Mouse (Mus musculus): Measurements from ENCODE around the gene Gabbr2. TPM values are rescaled to one million over a fixed set of nuclear protein-coding genes. Genes with fewer than 3 reads are reported as not detected.

Gene Gabbr2
- polyA plus RNA-seq, 1 experiment from 2014 or later = 13.9 TPM

DNA sequence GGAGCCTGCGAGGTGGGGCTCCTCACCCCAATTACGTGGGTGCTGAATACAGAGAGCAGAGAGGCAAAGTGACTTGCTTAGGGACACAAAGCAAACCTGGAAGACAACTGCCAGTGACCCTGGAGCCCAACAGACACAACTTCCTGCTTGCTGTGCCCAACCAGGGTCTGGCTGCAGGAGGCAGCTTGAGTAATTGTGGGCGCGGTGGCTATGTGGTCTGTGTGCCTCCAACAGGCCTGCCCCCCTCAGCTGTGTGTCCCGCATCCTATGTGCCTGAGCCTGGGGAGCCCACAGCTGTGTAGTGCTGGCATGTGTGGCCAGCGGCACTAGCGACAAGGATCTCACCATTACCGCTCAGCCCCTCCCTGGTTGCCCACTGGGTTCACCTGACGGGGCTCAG, 377.0 kb downstream of the Gabbr2 start:
- WGBS = 75% methylated on average over 9 of the region's 9 CpGs
- Histone ChIP-seq H3K9me3 (replicated peaks; ENCODE audit: control insufficient read depth, low read length, poor library complexity, severe bottlenecking) (no peaks in the 10 kb centered on the region), H3K4me2 (ENCODE audit: low read length) (no peak overlapping the region), H3K4me1 (ENCODE audit: control insufficient read depth, insufficient read depth, low read length) (no peaks in the 10 kb centered on the region), H3K4me3 (ENCODE audit: low read depth, low read length) (no peak overlapping the region), H3K36me3 (ENCODE audit: control insufficient read depth, insufficient read depth, low read length) (no peaks in the 10 kb centered on the region), H3K27ac (ENCODE audit: low read length) (no peak overlapping the region), H3K27me3 (ENCODE audit: control insufficient read depth, insufficient read depth, low read depth, low read length) (peaks cover 3% of the 10 kb centered on the region; the same call in 1 of the 2 replicates), H3K9ac (ENCODE audit: low read depth, low read length) (no peak overlapping the region)
- no peak for ATAC-seq

DNA sequence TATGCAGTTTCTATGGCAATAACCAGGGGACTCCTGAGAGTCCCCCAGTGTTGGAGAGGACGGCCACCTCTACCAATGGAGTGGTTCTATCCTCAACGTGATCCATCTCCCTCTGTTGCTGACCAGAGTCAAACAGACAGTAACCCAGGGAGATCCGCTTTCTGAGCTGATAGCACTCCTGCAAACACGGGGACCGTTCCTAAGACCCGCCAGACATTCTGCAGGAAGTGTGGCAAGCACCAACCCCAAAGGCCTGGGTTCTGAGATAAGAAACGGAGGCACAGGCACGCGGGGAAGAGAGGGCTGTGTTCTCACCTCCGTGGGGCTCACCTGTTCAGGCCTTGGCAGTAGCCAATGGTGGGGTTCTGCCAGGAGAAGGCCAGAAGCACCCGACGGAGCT, 378.1 kb downstream of the Gabbr2 start:
- 77% methylated on average over 12 of the region's 12 CpGs for WGBS
- H3K27me3 ChIP-seq (ENCODE audit: control insufficient read depth, insufficient read depth, low read depth, low read length) = peaks cover 3% of the 10 kb centered on the region; the same call in 1 of the 2 replicates

More for the DNA sequence above, 378.1 kb downstream of the Gabbr2 start:
- Histone ChIP-seq H3K4me3 (ENCODE audit: low read depth, low read length) (no peak overlapping the region), H3K27ac (ENCODE audit: low read length) (no peak overlapping the region), H3K9ac (ENCODE audit: low read depth, low read length) (no peak overlapping the region), H3K9me3 (replicated peaks; ENCODE audit: control insufficient read depth, low read length, poor library complexity, severe bottlenecking) (no peaks in the 10 kb centered on the region), H3K4me2 (ENCODE audit: low read length) (no peak overlapping the region), H3K4me1 (ENCODE audit: control insufficient read depth, insufficient read depth, low read length) (no peaks in the 10 kb centered on the region), H3K36me3 (ENCODE audit: control insufficient read depth, insufficient read depth, low read length) (no peaks in the 10 kb centered on the region)
- no peak for ATAC-seq

Other genes starting within 250 kb of the Gabbr2 start
- 4.6 and 5.1 TPM in 2 replicates for gene Anks6, start 65.6 kb upstream of the Gabbr2 start, polyA plus RNA-seq (2015; fragmentation: Nextera tagmentation; extraction: Ambion mirVana)
- 1.7 and 1.8 TPM in 2 replicates for gene Galnt12, start 100.0 kb upstream of the Gabbr2 start, polyA plus RNA-seq (2015; fragmentation: Nextera tagmentation; extraction: Ambion mirVana)
- gene Col15a1, start 216.3 kb upstream of the Gabbr2 start, polyA plus RNA-seq (2015; fragmentation: Nextera tagmentation; extraction: Ambion mirVana) = 3.4 and 5.3 TPM in 2 replicates

Measured in midbrain, embryonic 16.5 days (tissue).